Mouse (Mus musculus) liver, embryonic 11.5 days (tissue): ENCODE measurements around the gene Tspan18. TPM values are rescaled to one million over a fixed set of nuclear protein-coding genes. Genes with fewer than 3 reads are reported as not detected.

Source experiments
- ATAC-seq: fragments of 200-750 bp; cut with Nextera tagmentation; replicated peaks from 2 replicates; pipeline ENCODE4 v1.8.0; 2017; ENCODE audit warnings: moderate number of reproducible peaks, mild to moderate bottlenecking, moderate TSS enrichment, moderate library complexity; ENCODE audit not compliant: low FRiP score
- DNase-seq: peaks from one replicate; pipeline ENCODE4 v3.0.0-alpha.2; 2017; ENCODE audit warnings: low spot score
- H3K27ac ChIP-seq: fragments of 300-500 bp; sonication (generic); 2 replicates; pipeline ENCODE4 v1.5.1; 2014; ENCODE audit warnings: mild to moderate bottlenecking, low read depth, low read length, control low read depth
- H3K27me3 ChIP-seq: fragments of 300-500 bp; sonication (generic); replicated peaks from 2 replicates; pipeline ENCODE4 v1.6.1; 2014; ENCODE audit warnings: low read length, mixed read lengths; ENCODE audit not compliant: control insufficient read depth, insufficient read depth
- H3K36me3 ChIP-seq: fragments of 300-500 bp; sonication (generic); 2 replicates; pipeline ENCODE4 v1.6.1; 2014; ENCODE audit warnings: mild to moderate bottlenecking, low read length, moderate library complexity, mixed read lengths; ENCODE audit not compliant: control insufficient read depth, insufficient read depth
- H3K4me1 ChIP-seq: fragments of 300-500 bp; sonication (generic); replicated peaks from 2 replicates; pipeline ENCODE4 v1.6.1; 2014; ENCODE audit warnings: low read length, mixed read lengths; ENCODE audit not compliant: control insufficient read depth, insufficient read depth
- H3K4me2 ChIP-seq: fragments of 300-500 bp; sonication (generic); 2 replicates; pipeline ENCODE4 v1.6.1; 2014; ENCODE audit warnings: mild to moderate bottlenecking, control low read depth, moderate library complexity
- H3K4me3 ChIP-seq: fragments of 300-500 bp; sonication (generic); 2 replicates; pipeline ENCODE4 v1.5.1; 2014; ENCODE audit warnings: low read depth, low read length, control low read depth
- H3K9ac ChIP-seq: fragments of 300-500 bp; sonication (generic); 2 replicates; pipeline ENCODE4 v1.6.1; 2014; ENCODE audit warnings: low read depth, low read length, control low read depth
- H3K9me3 ChIP-seq: fragments of 300-500 bp; sonication (generic); 2 replicates; pipeline ENCODE4 v1.6.1; 2016; ENCODE audit warnings: low read length, inconsistent platforms, mixed read lengths; ENCODE audit not compliant: control insufficient read depth
- WGBS: fragments of 180-500 bp; shearing (Covaris S2); extraction: QIAGEN DNeasy Blood & Tissue Kit; methylation state at CpG from one replicate; pipeline ENCODE4 v1.1.7; 2014; 5-methylcytosine and 5-hydroxymethylcytosine counted together
- polyA plus RNA-seq: library from polyadenylated mRNA; unstranded; fragments of >200 nt; fragmentation: Nextera tagmentation; extraction: Ambion mirVana; gene quantifications from 2 replicates; pipeline ENCODE4 v1.2.1, GENCODE M21; 2014

The Tspan18 gene
- polyA plus RNA-seq, 1 experiment from 2014 or later: 19.5 TPM

- H3K9me3 ChIP-seq: no peaks in the 10 kb centered on the region
- no peaks in the 10 kb centered on the region for H3K4me1 ChIP-seq
- no peaks in the 10 kb centered on the region for H3K36me3 ChIP-seq
- ATAC-seq (no peak), DNase-seq (no peak)
- no peak overlapping the region for H3K27ac ChIP-seq
- no peak overlapping the region for H3K4me2 ChIP-seq
- no peak overlapping the region for H3K9ac ChIP-seq
- no peak overlapping the region for H3K4me3 ChIP-seq
- WGBS: 67% methylated on average over 3 of the region's 3 CpGs
- no peaks in the 10 kb centered on the region for H3K27me3 ChIP-seq
Observed at GRCm38 (mm10) chr2:93297656-93298055, 36.6 kb downstream of the Tspan18 start.

DNA sequence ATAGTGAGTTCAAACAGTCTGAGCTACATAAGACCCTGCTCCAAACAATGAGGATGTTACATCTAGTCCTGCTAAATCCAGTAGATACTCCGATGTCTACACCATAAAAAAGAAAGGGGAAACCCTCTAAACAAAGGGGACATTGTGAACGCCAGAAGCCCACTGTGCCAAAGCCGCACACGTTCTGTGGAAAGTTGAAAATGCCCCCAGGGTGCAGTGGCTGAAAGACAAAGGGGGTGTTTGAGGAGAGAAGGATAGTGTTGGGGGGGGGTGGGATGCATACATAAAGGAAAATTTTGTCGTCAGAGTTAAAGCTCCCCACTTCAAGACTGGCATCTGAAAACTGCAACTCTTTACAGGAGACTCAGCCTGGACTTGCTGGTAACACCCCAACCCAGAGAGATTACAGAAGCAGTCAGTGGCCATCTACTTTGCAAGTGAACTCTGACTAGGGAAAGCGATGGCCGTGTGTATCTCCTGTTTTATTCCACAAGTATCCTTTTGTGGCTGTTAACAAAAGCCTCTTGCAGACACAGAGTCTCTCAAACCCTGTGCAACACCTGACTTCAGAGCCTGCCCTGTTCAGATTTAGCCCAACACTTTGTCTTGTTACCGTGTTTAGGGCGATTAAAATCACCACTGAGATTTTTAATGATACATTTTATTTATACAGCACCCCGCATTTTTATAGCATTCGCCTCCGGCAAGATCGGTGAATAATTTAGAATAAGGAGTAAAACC lies 42.9 kb downstream of the Tspan18 start:
- no peak overlapping the region for H3K4me3 ChIP-seq
- 86% methylated on average over 13 of the region's 13 CpGs for WGBS
- H3K9me3 ChIP-seq: no peaks in the 10 kb centered on the region
- no peak overlapping the region for H3K9ac ChIP-seq
- H3K36me3 ChIP-seq: no peaks in the 10 kb centered on the region
- H3K27me3 ChIP-seq: no peaks in the 10 kb centered on the region
- no peak overlapping the region for H3K27ac ChIP-seq
- no peak overlapping the region for H3K4me2 ChIP-seq
- H3K4me1 ChIP-seq: peaks cover 2% of the 10 kb centered on the region; the same call in 1 of the 2 replicates
- no peak for DNase-seq
- ATAC-seq: no peak

GRCm38 (mm10) chr2:93290345-93291118 lies 43.8 kb downstream of the Tspan18 start:
- no peaks in the 10 kb centered on the region for H3K27me3 ChIP-seq
- peaks cover 4% of the 10 kb centered on the region; the same call in 1 of the 2 replicates for H3K4me1 ChIP-seq
- no peaks in the 10 kb centered on the region for H3K36me3 ChIP-seq
- no peak overlapping the region for H3K4me2 ChIP-seq
- DNase-seq (no peak), ATAC-seq (no peak; the same call in 1 of the 2 replicates)
- WGBS: 60% methylated on average over 7 of the region's 7 CpGs
- no peak overlapping the region for H3K9ac ChIP-seq
- no peak overlapping the region for H3K27ac ChIP-seq
- no peaks in the 10 kb centered on the region for H3K9me3 ChIP-seq
- no peak overlapping the region for H3K4me3 ChIP-seq

DNA sequence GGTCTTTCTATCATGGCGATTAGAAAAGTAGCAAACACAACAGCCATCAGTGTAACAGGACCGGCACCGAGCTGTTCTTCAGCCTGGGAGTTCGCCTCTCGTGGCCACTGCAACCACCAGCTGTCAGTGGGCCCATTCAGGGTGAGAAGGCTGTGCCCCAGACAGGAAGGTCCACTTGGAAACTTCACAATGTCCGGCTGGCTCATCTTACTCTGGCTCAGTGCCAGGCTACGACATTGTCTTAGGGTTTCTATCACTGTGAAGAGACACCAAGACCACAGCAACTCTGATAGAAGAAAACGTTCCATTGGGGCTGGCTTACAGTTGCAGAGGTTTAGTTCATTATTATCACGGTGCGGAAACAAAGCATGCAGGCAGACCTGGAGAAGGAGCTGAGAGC lies 45.1 kb downstream of the Tspan18 start:
- Histone ChIP-seq H3K36me3 (no peaks in the 10 kb centered on the region), H3K27ac (no peak overlapping the region), H3K4me1 (peaks cover 9% of the 10 kb centered on the region), H3K27me3 (no peaks in the 10 kb centered on the region), H3K9me3 (no peaks in the 10 kb centered on the region), H3K4me2 (no peak overlapping the region), H3K4me3 (no peak overlapping the region), H3K9ac (no peak overlapping the region)
- no peak for ATAC-seq
- DNase-seq: no peak
- 73% methylated on average over 10 of the region's 10 CpGs for WGBS

DNA sequence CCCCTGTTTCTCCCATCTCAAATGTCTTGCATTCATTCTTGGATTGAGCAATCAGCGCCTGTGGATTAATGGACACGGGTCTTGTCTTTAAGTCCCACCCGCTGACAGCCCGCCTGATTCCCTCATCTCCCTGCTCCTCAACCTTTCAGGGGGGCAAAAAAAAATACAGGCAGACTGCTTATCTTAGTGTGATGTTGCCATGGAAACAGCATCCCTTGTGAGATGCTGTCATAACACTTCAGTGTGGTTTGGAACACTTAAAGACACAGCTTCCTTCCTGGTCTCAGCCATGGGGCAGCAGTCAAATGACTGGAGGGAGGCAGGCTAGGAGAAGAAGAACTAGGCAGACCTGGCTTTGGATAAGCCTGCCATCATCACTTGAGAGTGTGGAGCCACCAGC lies 47.0 kb downstream of the Tspan18 start:
- Histone ChIP-seq H3K4me1 (peaks cover 21% of the 10 kb centered on the region), H3K4me2 (no peak overlapping the region), H3K4me3 (no peak overlapping the region), H3K36me3 (no peaks in the 10 kb centered on the region), H3K27ac (no peak overlapping the region), H3K27me3 (no peaks in the 10 kb centered on the region), H3K9ac (no peak overlapping the region), H3K9me3 (no peaks in the 10 kb centered on the region)
- WGBS: 70% methylated on average over 4 of the region's 4 CpGs
- ATAC-seq (no peak), DNase-seq (no peak)

DNA sequence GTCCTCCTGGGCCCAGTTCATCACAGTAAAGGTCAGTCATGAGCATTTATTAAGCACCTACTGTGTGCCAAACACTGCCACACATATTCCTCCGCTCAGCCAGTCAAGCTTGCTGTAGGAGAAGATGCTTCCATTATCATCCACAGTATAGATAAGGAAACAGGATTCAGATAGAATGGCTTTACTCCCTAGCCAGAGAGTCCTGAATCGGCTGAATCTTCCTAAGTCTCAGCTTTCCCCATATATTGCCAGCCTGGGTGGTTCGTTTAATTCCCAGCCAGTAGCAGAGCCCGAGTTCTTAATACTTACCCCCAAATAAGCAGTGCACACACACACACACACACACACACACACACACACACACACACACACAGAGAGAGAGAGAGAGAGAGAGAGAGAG lies 47.6 kb downstream of the Tspan18 start:
- H3K4me1 ChIP-seq: peaks cover 22% of the 10 kb centered on the region
- H3K27ac ChIP-seq: no peak overlapping the region

GRCm38 (mm10) chr2:93286321-93286720 lies 48.0 kb downstream of the Tspan18 start:
- DNase-seq: no peak
- Histone ChIP-seq H3K9ac (no peak overlapping the region), H3K27ac (no peak overlapping the region), H3K4me1 (peaks cover 22% of the 10 kb centered on the region), H3K36me3 (no peaks in the 10 kb centered on the region), H3K4me3 (no peak overlapping the region), H3K4me2 (no peak overlapping the region), H3K9me3 (no peaks in the 10 kb centered on the region), H3K27me3 (no peaks in the 10 kb centered on the region)
- no peak for ATAC-seq
- 56% methylated on average over 1 of the region's 2 CpGs for WGBS

More for the DNA sequence above, 47.6 kb downstream of the Tspan18 start:
- Histone ChIP-seq H3K36me3 (no peaks in the 10 kb centered on the region), H3K4me2 (no peak overlapping the region), H3K4me3 (no peak overlapping the region), H3K27me3 (no peaks in the 10 kb centered on the region), H3K9me3 (no peaks in the 10 kb centered on the region), H3K9ac (no peak overlapping the region)
- 53% methylated on average over 4 of the region's 4 CpGs for WGBS
- no peak for ATAC-seq
- DNase-seq: no peak

GRCm38 (mm10) chr2:93285842-93286241 lies 48.5 kb downstream of the Tspan18 start:
- WGBS: 62% methylated on average over 8 of the region's 8 CpGs
- Histone ChIP-seq H3K4me3 (no peak overlapping the region), H3K4me1 (peaks cover 22% of the 10 kb centered on the region), H3K9me3 (no peaks in the 10 kb centered on the region), H3K36me3 (no peaks in the 10 kb centered on the region), H3K9ac (no peak overlapping the region), H3K4me2 (no peak overlapping the region), H3K27ac (no peak overlapping the region), H3K27me3 (no peaks in the 10 kb centered on the region)
- ATAC-seq (no peak), DNase-seq (no peak)
